In the genomic region with DNA sequence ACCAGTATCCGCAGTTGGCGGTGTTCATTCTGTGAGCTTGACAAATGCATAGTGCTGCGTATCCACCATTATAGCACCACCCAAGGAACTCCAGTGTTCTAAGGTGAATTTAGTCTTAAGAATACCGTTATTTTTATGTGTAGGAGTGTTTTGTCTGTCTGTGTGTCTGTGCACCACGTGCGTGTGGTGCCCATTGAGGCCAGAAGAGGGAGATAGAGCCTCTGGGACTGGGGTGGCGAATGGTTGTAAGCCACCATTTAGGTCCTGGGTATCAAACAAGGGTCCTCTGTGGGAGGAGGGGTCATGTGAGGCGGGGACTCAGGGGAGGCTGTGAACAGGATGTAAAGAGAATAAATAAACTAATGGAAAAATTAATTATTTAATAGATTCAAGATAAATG, we compare ENCODE assay signal across 18 mouse cellular contexts.
"Had no signal": no experiment of that assay in that cellular context is flagged by ENCODE, and none has a peak within 500 bp of the region (broad histone marks: within the 10 kb centered on the region; RNA-seq: fewer than 3 reads in every experiment).

No protein-coding gene starts in this region.

- H3K4me1 ChIP-seq: midbrain, embryonic 13.5 days had no signal

- H3K27me3 ChIP-seq: kidney, embryonic 15.5 days; limb, embryonic 13.5 days; liver, embryonic 13.5 days; midbrain, embryonic 13.5 days; neural tube, embryonic 13.5 days had no signal

- H3K9me3 ChIP-seq: kidney, embryonic 15.5 days; limb, embryonic 10.5 days; limb, embryonic 13.5 days; liver, embryonic 13.5 days; midbrain, embryonic 13.5 days; neural tube, embryonic 13.5 days had no signal

- H3K27ac ChIP-seq: kidney, embryonic 15.5 days; limb, embryonic 10.5 days; limb, embryonic 13.5 days; liver, embryonic 13.5 days; macrophage; midbrain, embryonic 13.5 days; neural tube, embryonic 13.5 days had no signal

- H3K4me3 ChIP-seq: kidney, embryonic 15.5 days; limb, embryonic 10.5 days; limb, embryonic 13.5 days; liver, embryonic 13.5 days; midbrain, embryonic 13.5 days; myocyte; neural tube, embryonic 13.5 days had no signal

- H3K4me2 ChIP-seq: kidney, embryonic 15.5 days; limb, embryonic 13.5 days; liver, embryonic 13.5 days; lung, embryonic 14.5 days; midbrain, embryonic 13.5 days; neural tube, embryonic 13.5 days had no signal

- H3K36me3 ChIP-seq: kidney, embryonic 15.5 days; limb, embryonic 10.5 days; limb, embryonic 13.5 days; liver, embryonic 13.5 days; midbrain, embryonic 13.5 days; neural tube, embryonic 13.5 days had no signal

- DNase-seq: kidney, adult 8-10 months; kidney, postnatal 10 days; kidney, postnatal 36 days; layer of hippocampus, adult 9-11 months; liver; liver, embryonic 13.5 days; liver, postnatal 0 days; lung, embryonic 14.5 days; thymus, adult 18-20 months; thymus, postnatal 36 days had no signal

- ATAC-seq: liver, postnatal 0 days; lung, postnatal 0 days; midbrain, embryonic 13.5 days had no signal

- H3K9ac ChIP-seq: kidney, embryonic 15.5 days; limb, embryonic 13.5 days; liver, embryonic 13.5 days; liver, postnatal 0 days; lung, embryonic 14.5 days; midbrain, embryonic 13.5 days; neural tube, embryonic 13.5 days had no signal
